In genomic region chr7:30959786-30960349, GRCm38 (mm10) we compare ENCODE assay signal across 17 mouse cellular contexts. TPM values are rescaled to one million over a fixed set of nuclear protein-coding genes. Genes with fewer than 3 reads are reported as not detected.
"Had no signal": no experiment of that assay in that cellular context is flagged by ENCODE, and none has a peak within 500 bp of the region (broad histone marks: within the 10 kb centered on the region; RNA-seq: fewer than 3 reads in every experiment).

No protein-coding gene starts in this region.

- H3K4me2 ChIP-seq: kidney, embryonic 15.5 days; limb, embryonic 15.5 days; lung, embryonic 15.5 days; neural tube, embryonic 12.5 days had no signal

- H3K9me3 ChIP-seq: kidney, embryonic 15.5 days; limb, embryonic 15.5 days; lung, embryonic 15.5 days; neural tube, embryonic 12.5 days had no signal

- H3K27me3 ChIP-seq: kidney, embryonic 15.5 days; limb, embryonic 15.5 days; lung, embryonic 15.5 days; neural tube, embryonic 12.5 days had no signal

- H3K9ac ChIP-seq: kidney, embryonic 15.5 days; limb, embryonic 15.5 days; lung, embryonic 15.5 days; neural tube, embryonic 12.5 days had no signal

- H3K27ac ChIP-seq: kidney, embryonic 15.5 days; limb, embryonic 15.5 days; lung, embryonic 15.5 days; neural tube, embryonic 12.5 days; stomach, postnatal 0 days had no signal

- DNase-seq: kidney, adult 2 months; layer of hippocampus, adult 9-11 months; layer of hippocampus, postnatal 36 days; midbrain, embryonic 14.5 days; thymus, postnatal 14 days had no signal

- H3K4me3 ChIP-seq: kidney, embryonic 15.5 days; limb, embryonic 15.5 days; lung, embryonic 15.5 days; neural tube, embryonic 12.5 days had no signal

RNA-seq across cellular contexts. Expression of gene Fam187b, which starts 13.7 kb away (rescaled TPM):
- total RNA-seq: left cerebral cortex, postnatal 25 days; megakaryocyte-erythroid progenitor cell, adult 5-6 weeks had no signal

RNA-seq across cellular contexts. Expression of gene Hamp, which starts 16.0 kb away (rescaled TPM):
- total RNA-seq: layer of hippocampus, postnatal 36 days; left cerebral cortex, postnatal 25 days; megakaryocyte-erythroid progenitor cell, adult 5-6 weeks; neutrophil, adult 5-6 weeks had no signal
- polyA plus RNA-seq: kidney, adult 2 months; kidney, embryonic 15.5 days; limb, embryonic 11.5 days; limb, embryonic 15.5 days; lung, embryonic 15.5 days; midbrain, embryonic 14.5 days; neural tube, embryonic 12.5 days; urinary bladder, adult 2 months had no signal

RNA-seq across cellular contexts. Expression of gene Hamp2, which starts 35.4 kb away (rescaled TPM):
- total RNA-seq: layer of hippocampus, postnatal 36 days; left cerebral cortex, adult 8-10 months; left cerebral cortex, postnatal 25 days; megakaryocyte-erythroid progenitor cell, adult 5-6 weeks; neutrophil, adult 5-6 weeks had no signal
- polyA plus RNA-seq: kidney, adult 2 months; kidney, embryonic 15.5 days; limb, embryonic 11.5 days; limb, embryonic 15.5 days; liver, embryonic 16.5 days; lung, embryonic 15.5 days; midbrain, embryonic 14.5 days; neural tube, embryonic 12.5 days; urinary bladder, adult 2 months had no signal
